Mouse (Mus musculus): Measurements from ENCODE around the gene Cib1.

The Cib1 gene

DNA sequence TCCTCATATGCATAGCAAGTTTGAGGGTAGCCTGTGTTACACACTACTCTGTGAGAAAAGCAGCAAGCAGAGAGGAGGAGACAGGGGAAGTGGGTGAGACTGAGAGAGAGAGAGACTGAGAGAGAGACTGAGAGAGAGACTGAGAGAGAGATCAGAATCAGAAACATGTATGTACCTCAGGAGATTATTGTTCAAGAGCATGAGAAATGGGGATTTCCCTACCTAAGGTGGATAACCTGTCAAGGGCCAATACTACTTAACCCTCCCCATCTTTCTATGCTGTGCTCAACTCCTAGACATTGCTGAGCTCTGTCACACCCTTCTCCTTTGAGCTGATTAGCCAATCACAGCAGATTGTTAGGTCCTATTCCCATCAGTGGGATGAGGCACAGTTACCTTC, 50.5 kb downstream of the Cib1 start:
- DNase-seq: no peak

DNA sequence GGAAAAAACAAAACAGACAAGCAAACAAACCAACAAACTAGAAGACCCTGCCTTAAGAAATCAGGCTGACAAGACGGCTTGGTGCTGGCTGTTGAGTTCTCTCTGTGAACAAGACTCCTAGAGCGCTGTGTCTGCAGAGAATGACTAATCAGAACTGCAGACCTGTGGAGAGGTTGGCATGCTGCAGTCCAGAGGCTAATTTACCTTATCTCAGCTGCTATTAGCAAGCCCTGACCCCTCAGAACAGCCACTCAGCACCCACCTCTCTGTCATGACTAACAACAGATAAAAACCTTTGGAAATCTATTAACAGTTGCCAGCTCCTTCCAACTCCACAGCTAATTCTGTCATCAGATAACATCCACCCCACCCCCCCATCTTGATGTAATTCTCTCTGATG, 51.5 kb downstream of the Cib1 start:
- DNase-seq: no peak

DNA sequence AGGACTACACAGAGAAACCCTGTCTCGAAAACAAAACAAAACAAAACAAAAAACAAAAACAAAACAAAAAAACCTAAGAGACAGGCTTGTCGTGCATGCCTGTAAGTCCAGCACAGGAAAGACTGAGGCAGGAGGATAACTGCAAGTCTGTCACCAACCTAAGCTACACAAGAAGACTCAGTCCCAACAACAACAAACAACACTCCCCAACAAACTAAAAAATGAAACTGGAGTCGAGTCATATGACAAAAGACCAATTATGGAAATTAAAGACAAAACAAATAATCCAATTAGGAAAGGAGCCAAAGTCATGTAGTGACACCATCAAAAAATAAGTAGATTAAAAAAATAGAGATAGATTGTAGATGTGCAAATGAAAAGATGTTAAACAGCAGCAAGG, 52.4 kb downstream of the Cib1 start:
- DNase-seq: no peak

DNA sequence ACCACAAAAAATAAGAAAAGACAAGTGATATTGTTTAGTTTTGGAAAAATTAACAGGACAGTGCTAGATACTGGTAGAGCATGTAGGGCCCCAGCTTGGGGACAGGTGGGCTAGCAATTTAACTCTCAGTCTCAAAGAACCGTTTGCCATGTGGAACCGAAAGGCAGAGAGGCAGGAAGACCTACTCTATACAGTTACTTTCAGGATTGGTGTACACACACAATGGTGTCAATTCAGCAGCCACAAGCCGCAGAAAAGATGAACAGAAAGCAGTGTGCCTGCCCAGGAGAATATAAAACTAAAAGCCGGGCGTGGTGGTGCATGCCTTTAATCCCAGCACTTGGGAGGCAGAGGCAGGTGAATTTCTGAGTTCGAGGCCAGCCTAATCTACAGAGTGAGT, 52.8 kb downstream of the Cib1 start:
- DNase-seq: no peak

DNA sequence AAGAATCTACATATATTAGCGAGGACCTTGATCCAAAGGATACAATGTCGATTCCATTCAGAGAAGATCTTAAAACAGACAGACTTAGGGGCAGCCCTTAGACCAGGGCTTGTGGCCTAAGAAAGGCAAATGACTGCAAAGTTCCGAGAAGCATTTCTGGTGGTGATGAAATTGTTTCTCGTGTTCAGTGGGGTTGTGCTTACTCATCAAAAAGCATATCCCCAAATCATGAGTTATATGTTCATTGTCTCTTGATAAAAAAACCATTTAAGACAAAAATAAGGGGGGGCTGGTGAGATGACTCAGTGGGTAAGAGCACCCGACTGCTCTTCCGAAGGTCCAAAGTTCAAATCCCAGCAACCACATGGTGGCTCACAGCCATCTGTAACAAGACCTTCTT, 53.3 kb downstream of the Cib1 start:
- DNase-seq: no peak

DNA sequence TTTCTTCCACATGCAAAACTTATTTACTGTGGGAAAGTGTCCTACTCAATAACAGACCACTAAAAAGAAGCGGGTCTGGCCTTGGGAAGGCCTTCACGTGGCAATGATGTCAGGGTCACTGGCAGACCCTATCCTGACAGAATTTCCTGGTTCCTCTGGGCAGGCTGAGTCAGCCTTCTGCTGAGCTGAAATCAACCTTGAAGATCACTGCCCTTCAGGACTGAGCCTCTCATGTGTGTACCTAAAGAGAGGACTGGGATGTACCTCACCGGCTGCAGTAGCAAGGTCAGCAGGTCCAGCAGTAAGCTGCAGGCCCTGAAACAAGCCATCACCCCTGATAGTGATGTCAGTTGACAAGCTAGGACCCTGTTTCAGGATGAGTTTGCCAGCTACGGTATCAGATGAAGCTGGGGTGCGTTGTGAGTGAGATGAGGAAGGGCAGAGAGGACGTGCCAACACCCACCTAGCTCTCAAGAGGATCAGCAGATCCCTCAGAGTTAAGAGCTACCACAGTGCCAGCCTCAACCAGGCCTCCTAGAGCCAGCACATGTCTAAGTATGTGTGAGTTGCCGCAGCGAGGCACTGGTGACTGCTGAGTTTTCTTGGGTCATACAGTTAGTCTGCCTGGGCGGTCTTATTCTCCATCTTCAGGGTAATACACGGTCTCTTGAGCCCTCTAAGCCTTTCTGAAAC, 54.4 kb downstream of the Cib1 start:
- DNase-seq: no peak

DNA sequence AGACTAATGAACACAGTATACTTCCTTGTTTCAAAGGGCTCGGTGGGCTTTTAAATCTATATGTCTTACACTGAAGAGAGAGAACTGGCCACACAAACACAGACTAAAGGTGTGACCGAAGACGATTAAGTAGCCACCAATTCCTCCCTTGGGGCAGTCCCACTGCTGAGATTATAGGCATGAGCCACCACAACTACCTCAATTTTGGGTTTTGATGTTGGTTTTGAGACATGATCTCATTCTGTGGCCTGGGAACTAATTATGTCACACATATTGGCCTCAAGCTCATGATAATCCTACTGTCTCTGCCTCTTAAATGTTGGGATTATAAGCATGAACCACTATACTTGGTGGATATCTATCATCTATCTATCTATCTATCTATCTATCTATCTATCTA, 55.2 kb downstream of the Cib1 start:
- DNase-seq: no peak
